Mouse (Mus musculus): ENCODE data around the gene Egr2.

Egr2 gene

DNA sequence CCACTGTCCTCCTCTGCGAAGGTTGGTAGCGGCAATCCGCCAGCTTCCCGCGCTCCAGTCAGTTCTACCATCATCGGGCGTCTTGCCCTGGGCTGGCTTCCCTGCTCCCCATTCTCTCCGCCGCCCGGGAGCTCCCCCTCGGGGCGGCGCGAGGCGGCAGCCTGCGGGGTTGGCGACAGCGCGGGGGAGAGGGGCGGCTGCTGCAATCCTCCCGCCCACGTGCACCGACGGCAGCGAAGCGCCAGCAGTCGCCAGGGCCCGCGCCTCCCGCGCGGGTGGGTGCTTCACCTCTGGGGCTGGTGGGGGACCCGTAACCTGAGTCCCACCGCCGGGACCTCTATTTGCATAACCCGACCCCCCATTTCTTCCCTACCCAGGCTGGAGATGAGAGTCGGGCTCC lies at the start of gene Egr2:
TSS of gene Egr2 (plus strand) at position 220 of the 400 bp plus-strand sequence.
- no peak for DNase-seq (ENCODE audit: low spot score)

DNA sequence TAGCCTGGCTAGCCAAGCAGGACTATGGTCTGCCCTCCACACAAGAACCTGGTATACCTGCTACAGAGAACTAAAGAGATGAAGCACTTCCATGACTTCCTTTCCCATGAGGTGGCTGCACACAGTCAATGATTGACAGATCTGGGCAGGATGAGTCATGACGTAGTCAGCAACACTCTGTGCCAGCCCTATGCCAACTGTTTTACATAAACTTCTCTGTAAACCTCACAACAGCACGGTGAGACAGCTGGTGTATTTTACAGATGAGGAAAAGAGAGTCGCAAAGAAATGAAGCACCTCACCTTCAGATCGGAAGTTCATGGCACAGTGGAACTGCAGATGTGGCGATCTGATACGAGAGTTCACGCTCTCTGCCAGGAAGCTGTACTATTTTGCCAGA lies 47.8 kb upstream of the Egr2 start:
- DNase-seq (ENCODE audit: low spot score), result no peak

DNA sequence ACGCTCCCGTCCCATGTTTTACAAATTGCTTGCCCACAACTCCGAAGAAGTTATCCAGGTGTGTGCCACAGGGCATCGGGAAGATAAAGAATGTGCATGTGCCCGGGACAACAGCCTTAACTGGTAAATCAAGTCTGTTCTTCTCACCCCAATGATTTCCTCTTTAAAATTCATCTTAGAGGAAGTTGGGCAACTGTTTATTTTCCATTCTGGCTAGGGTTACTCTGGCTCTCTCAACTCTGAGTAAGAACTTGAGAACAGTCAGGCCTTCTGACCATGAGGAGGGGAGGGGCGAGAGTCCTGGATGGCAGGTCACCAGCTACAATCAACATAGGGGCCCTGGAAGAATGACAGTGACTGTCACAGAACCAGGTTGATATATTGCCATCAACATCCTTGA lies 45.4 kb upstream of the Egr2 start:
- no peak for DNase-seq (ENCODE audit: low spot score)

DNA sequence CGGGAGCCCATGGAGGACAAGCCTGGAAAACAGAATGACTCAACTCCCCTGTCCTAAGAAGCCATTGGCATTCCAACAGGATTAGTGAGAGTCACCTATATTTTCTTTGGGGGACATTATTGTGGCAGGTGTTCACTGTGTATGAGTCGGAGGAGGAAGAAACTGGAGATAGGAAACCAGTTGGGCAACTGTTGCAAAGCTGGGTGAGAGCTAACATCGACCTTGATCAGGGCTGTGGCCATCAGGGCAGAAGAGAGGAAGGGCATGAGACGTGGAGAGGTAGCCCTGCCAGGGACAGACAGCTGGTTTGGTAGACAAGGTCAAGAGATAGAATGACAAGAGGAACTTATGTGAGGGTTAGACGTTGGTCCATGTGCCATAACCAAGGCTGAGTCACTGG lies 44.6 kb upstream of the Egr2 start:
- DNase-seq (ENCODE audit: low spot score), result no peak

DNA sequence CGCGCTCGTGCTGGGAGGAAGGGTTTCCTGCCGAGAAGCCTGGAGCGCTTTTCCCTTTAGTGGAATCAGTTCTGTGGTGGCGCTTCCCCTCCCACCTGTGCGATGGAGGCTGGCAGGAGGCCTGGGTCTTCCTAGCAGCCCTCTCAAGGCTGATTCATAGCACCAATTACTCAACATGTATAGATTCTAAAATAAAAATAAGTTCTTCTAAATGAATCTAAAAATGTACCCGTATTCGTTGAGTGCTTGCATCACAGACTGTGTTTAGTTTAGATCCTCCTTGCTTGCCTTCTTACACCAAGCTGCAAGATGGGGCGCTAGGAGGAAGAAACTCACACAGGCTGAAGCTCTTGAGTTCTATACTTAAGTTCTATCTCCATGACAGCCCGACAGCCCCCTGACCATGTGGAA lies 43.1 kb upstream of the Egr2 start:
- no peak for DNase-seq (ENCODE audit: low spot score)

DNA sequence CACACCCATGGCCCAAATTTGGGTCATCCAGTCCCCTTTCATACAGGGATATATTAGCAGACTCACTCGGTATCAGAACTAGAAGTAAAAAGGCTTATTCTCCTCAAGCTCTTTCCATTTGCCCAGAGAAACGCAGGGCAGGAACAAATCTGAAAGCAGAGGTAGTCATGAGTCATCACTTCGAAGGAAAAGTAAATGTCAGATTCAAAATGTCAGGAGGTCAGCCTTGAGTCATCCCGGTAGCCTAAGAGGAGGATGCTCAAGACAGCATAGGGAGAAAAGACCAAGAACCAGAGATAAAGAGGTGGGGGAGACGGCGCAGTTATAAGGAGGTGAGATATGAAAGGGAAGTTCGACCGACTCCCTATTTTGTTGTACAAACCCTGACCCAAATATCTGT lies 41.7 kb upstream of the Egr2 start:
- no peak for DNase-seq (ENCODE audit: low spot score)

DNA sequence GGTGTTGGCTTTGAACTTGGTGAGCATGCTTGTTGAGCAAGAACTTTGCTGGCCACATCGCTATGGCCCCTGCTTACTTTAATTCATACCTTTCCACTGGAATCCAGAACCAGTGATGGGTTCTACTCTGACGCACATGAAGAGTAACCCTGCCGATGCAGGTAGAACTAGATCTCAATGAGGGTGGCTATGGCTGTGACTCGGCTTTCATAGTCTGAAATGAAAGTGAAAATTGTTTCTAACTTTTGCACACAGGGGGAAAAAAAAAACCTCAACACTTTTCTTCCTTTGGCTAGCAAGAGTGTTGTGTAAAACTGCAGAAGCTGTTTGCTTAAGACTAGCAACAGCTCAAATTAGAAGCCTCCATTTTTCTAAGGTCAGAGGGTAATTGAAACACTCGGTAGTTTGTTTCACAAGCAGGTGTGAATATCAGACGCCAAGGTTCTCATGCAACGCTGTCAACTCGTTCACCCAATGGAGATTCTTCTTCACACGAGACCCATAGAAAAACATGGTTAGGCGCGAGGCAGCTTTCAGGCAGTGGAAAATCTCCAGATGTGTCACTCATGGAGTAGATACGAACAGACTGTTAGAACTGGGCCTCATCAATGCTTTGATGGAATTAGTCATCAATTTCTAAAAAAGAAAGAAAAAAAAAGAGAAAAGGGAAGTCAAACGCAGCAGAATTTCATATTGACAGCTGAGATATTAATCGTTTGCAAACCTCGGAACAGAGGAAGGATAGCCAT lies 38.0 kb upstream of the Egr2 start:
- no peak for DNase-seq (ENCODE audit: low spot score)

DNA sequence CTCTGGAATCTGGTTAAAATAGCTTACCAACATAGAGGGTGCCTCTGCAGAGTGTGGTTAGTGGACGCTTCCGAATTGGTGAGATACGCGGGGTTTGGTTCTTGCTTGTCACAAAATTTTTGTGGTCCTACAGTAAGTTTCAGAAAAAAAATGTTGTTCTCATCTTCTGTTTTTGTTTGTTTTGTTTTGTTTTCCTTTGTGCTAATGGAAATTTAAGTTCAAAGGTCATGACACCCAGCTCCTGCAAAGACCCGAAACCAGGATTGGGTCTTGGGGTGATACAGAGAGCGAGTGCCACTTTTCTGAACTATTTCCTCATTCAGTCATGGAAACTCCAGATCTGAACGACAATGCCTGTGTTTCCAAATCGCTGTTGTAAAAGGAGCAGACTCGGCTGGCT lies 37.3 kb upstream of the Egr2 start:
- DNase-seq (ENCODE audit: low spot score), result no peak

DNA sequence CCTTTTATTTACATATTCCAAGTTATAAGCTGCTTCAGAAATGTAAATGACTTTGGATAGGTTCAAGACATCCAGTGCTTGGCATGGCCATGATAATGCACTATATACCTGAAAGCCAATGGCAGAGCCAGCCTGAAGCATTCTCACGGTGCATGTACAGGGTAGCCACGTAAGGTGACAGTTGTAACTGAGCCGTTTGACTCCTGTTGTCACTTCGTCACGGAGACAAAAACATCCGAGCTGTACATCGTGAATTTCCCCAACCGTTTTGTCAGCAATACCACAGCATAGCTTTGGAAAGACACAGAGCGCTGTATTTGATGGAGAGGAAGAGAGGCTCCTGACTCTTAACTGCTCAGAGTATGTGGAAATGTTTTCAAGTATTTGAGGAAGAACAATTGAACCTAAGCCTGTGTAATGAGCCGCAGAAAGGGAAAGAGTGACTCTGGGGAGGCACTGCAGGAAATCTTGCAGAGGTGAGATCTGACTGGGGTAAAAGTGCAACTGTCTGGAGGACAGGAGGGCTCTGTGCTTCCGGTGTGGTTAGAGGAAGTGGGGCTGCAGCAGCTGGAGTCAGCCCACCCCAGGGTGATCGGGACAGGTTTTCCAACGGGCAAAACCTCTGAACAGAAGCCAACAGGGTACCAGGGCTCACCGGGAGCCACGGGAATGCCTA lies 31.8 kb upstream of the Egr2 start:
- DNase-seq (ENCODE audit: low spot score), result no peak

DNA sequence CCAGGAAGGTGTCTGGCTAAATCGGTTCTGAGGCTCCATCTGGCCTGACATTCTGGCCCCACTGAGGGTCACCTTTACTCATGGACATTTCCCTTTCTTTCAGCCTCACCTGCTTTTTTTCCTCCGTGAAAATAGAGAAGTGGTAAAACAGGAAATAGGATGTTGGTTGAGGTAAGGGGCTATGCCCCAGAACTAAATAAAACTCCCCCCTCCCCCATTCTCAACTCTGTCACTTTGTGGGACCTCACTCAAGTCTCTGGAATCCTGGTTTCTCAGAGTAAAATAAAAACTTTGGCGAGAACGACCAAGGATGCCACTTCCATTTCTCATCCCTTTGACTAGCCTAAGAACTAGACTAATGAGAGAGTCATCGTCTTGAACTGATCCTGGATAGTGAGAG lies 31.2 kb upstream of the Egr2 start:
- no peak for DNase-seq (ENCODE audit: low spot score)

DNA sequence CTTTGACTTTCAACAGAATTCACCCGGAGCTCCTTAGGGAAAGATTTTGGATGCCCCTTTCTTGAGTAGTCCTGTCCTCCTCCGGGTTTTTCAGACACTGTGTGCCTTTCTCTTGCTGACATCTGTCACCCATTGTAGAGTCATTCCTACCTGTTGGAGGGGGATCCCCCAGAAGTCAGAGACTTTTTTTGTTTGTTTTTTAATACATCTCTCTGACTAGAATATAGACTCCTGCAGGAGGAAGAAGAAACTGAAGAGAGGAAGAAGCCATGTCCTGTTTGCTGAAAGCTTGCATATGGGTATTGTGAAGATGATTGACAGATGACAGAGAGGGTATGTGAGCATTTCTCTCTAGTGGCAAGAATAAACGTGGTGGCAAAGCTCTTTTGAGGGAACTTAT lies 30.0 kb upstream of the Egr2 start:
- DNase-seq (ENCODE audit: low spot score), result no peak

DNA sequence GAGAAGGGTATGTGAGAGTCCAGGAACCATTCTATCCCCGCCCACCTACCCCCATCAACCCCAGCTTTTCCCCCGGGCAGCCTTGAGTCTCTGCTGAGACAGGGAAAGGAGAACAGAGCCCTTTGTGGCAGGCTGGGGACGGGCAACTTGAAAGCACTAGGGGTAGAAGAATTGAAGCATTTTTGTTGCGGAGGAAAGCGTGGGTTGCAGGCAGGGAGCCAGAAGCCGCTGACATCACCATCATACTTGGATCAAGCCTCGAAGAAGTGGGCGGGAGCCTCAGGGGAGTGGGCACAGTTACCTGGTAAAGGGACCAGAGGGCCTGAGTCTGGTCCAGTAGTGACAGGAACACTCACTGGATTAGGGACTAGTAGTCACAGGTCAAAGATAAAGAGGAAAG lies 23.1 kb upstream of the Egr2 start:
- no peak for DNase-seq (ENCODE audit: low spot score)

DNA sequence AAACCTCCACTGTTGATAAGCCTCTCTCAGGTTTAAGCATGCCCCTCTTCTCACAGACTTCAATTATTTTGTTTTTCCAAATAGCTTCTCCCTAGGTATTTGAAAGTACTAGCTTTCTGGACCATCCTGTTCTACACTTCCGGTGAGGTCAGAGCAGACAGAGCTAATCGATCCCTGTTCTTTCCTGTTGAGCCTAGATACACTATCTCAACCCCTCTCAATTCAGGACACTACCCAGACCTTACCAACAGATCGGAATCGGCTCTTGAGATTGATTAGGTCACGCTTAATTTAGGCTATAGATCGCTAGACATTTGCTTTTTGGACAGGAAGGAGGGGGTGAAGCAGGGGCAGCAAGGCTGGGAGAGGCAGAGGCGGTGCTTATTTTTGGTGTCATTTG lies 22.4 kb upstream of the Egr2 start:
- DNase-seq (ENCODE audit: low spot score), result peak; percentile 26

DNA sequence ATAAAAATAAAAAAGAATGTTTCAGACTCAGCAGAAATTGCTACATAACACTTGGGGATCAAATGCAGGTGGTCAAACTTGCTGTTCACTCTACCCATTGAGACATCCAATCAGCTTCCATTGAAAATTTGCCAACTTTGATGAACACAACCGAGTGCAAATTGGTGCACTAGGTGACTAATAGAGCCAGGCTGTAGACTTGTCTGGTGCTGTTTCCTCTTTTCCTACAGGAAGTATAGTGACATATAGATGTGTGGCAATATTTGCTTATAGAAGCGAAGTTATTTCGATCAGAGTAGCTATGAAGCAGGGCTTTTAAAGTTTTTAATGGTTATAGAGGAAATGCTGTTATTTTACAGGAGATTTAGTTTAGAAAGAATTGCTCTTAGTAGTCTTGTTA lies 16.5 kb upstream of the Egr2 start:
- no peak for DNase-seq (ENCODE audit: low spot score)

DNA sequence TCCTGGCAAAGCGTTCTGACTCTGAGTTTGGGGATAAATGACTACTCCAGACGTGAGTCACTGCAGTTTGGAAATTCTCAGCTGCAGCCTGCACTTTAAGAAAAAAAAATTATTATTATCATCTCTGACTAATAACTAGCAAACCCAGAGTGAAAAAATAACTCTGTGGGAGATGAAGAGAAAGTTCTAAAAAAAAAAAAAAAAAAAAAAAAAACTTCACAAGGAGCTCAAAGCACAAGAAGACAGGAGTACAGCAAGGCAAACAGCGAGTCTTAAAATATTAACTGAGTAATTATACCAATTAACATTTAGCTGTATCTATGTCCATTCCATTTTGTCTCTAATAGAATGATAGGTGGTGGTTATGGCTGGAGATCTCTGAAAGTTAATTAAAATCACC lies 11.1 kb upstream of the Egr2 start:
- DNase-seq (ENCODE audit: low spot score), result no peak

DNA sequence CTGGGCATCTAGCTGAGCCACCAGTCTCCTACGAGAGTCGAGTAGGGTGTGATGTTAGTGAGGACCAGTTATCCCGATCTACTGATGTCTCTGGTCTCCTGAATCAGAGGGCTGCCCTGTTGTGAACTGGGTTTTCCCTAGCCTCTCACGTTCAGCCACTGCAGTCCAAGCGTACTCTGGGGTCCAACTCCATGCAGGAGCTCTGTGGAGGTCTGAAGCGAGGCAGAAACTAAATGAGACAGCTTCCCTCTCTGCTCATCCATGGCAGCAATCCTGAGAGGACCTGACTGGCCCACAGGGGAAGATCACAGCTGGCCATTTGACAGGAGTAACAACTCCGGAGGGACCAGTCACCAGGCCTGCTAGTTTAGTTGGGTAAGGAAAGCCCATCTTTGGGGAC lies 10.6 kb upstream of the Egr2 start:
- no peak for DNase-seq (ENCODE audit: low spot score)

DNA sequence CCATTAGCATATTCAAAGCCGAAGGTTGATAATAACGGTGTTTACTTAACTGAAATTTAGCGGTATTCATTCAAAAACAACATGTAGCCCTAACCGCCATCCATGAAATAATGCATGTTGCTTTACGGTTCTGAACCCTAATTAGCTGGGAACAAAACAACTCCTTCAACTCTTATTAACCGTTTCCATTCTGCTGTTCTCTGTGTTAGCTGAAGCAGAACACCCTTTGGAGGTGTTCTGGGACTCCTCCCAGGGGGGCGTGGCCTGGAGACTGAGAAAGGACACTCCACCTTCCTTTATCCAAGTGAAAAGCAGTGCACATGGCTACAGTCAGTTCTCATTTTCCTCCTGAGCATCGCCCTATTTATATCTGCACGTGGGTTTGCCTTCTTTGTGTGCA lies 8.8 kb upstream of the Egr2 start:
- no peak for DNase-seq (ENCODE audit: low spot score)

DNA sequence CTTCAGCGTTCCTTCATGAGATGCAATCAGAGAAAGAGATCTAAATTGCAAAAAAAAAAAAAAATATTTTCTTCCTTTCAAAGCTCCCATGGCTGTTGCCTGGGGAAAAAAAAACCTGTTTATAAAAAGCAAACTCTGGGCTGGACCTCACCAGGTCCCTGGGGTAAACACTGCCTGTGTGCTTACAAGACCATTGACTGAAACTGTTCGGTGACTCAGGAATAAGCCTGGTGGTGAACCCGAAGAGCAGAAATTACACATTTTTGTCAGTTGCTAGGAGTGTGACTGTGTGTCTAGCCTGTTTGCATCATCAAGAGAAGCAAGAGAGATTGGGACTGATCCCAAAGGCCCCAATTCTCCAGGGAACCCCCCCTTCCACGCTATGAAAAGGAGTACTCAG lies 5.5 kb upstream of the Egr2 start:
- DNase-seq (ENCODE audit: low spot score), result no peak

DNA sequence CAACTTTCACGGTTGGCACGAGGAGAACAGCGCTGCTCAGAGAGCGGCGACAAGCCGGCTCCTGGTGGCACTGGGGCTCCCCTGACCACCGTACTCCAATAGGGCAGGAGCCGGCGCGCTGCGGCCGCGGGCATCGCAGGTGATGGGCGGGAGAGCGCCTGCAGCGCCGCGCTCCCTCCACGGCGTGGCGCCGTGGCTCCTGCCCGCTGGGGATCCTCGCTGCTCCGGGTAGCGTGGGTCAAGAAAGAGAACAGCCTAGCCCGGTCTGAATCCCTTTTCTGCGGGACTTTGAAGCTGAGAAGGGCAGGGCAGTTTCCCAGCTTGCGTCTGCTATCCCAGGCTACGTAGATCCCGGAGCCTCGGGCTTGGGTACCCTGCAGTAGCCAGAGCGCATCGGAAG lies 697 bp downstream of the Egr2 start:
- peak; percentile 82 for DNase-seq (ENCODE audit: low spot score)

DNA sequence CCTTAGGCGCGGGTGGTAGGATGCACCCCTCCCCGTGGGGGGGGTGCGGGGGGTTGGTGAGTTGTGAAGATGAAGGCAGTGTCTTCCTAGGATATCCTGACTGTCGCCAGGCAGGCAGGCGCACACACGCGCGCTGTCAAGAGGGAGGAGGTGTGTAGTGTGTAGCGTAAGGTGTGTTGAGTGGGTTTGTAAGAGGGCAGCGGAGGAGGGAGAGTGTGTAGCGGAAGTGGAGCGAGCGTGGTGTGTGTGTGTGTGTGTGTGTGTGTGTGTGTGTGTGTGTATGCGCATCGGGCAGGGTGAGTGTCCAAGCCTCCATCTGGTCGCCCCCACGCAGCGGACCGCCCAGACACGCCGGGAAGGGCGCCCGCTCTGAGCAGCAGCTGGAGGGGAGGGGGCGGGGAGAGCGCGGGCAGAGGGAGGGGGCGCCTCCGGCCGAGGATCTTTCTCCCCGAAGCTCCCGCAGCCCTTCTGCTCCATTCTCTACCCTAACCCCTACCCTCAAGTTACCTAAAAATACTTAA lies 1.4 kb downstream of the Egr2 start:
- peak; percentile 35 for DNase-seq (ENCODE audit: low spot score)

DNA sequence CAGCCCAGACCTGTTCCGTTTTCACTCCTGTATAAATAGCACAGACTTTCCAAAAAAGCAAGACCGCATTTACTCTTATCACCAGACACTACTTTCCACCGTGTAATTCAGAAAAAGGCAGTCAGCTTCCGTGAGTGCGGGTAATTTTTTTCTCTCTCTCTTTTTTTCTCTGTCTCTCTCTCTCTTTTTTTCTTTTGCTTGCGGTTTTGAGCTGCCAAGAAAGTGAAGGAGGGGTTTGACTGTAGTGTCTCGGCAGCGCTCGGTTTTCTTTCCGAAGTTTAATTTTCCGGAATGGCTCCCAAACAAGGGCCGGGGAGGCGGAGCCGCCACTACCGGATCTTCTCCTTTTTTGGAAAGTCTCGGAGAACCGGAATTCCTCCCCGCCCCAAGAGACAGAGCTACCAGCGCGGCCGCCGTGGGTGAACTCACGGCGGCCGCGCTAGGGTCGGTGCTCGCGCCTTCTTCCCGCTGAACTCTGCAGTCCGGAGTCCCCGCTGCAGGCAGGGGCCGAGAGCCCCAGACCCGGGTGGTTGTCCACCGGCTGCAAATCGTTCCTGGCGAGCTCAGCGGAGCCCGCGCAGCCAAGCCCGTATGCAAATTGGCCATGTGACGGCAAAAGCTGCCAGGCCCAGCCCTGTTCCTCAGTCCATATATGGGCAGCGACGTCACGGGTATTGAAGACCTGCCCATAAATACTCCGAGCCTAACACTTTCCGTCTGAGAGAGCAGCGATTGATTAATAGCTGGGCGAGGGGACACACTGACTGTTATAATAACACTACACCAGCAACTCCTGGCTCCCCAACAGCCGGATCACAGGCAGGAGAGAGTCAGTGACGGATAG lies 2.1 kb downstream of the Egr2 start:
- DNase-seq (ENCODE audit: low spot score), result peak; percentile 95

DNA sequence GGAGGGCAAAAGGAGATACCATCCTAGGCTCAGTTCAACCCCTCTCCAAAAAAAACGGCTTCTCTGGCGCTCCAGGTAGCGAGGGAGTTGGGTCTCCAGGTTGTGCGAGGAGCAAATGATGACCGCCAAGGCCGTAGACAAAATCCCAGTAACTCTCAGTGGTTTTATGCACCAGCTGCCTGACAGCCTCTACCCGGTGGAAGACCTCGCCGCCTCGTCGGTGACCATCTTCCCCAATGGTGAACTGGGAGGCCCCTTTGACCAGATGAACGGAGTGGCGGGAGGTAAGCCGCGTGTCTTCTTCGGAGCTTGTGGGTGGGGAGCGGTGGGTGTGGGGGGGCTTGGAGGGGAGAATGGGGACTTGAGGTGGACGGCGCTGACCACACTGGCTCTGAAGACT lies 2.8 kb downstream of the Egr2 start:
- DNase-seq (ENCODE audit: low spot score), result no peak
